Mouse (Mus musculus): ENCODE measurements around the gene Cpm. TPM values are rescaled to one million over a fixed set of nuclear protein-coding genes. Genes with fewer than 3 reads are reported as not detected.

Gene Cpm
- total and polyA plus RNA-seq, 3 experiments: 0.04 to 0.31 (median 0.17) TPM

DNA sequence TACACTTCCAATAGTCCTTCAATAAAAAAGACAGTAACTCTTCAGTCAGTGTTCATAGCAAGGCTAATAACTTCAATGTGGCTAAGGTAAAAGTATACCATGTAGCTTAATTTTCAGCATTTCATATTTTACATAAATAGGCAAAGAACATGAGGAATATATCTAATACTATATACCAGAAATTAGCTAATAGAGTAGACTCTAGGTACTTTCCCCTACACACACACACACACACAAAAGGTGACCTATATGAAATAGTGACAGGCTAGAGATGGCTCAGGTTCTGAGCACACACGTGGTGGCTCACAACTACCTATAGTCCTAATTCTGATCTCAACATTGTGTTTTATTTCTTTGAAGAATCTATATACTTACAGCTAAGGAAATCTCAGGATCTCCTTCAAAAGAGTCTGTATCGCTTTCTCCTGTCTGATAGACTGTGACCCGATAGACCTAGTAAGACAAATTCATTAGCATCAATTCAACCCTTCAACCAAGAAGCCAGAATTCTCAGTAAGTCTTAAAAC lies 61.5 kb downstream of the Cpm start:
- Histone ChIP-seq H3K9me3 (replicated peaks; ENCODE audit: low read length) (no peaks in the 10 kb centered on the region), H3K4me2 (ENCODE audit: insufficient read depth, low read depth, poor library complexity, severe bottlenecking) (no peak overlapping the region), H3K4me1 (ENCODE audit: control insufficient read depth in 1 of 2, insufficient read depth in 2 of 2) (no peaks in the 10 kb centered on the region), H3K79me2 (replicated peaks; ENCODE audit: control insufficient read depth, extremely low read depth, insufficient read depth, poor library complexity, severe bottlenecking) (peaks cover 9% of the 10 kb centered on the region), H3K36me3 (replicated peaks in 1 of 2; ENCODE audit: control insufficient read depth in 1 of 2, insufficient read depth in 1 of 2, low read length in 1 of 2) (peaks cover 52 to 69% of the 10 kb centered on the region in 2 experiments), H3K27me3 (replicated peaks) (no peaks in the 10 kb centered on the region), H3K27ac (ENCODE audit: insufficient read depth, low read depth) (no peak overlapping the region), H3K9ac (ENCODE audit: insufficient read depth, low read depth) (no peak overlapping the region), H3K4me3 (replicated peaks in 1 of 3; ENCODE audit: low read depth in 2 of 3, low read length in 2 of 3, poor library complexity in 1 of 3) (no peak overlapping the region)
- no peak for TF ChIP-seq ZNF384 (IDR thresholded peaks at IDR 0.05; ENCODE audit: low read depth, low read length)
- TF ChIP-seq EP300 (IDR thresholded peaks at IDR 0.05; ENCODE audit: low read length): no peak
- no peak for TF ChIP-seq MEF2A (IDR thresholded peaks at IDR 0.05; ENCODE audit: borderline replicate concordance, low read depth, low read length)
- no peak for TF ChIP-seq MAX (IDR thresholded peaks at IDR 0.05; ENCODE audit: low read length)
- TF ChIP-seq CHD2 (IDR thresholded peaks at IDR 0.05; ENCODE audit: low read length): no peak
- DNase-seq (ENCODE audit: extremely low read depth): no peak
- dilution Hi-C loops (cut with MboI; ENCODE audit: extremely low pct_ligation_motif_present, extremely low pct_unique_long_range_greater_than_20kb, low sequenced_read_pairs): no loop called here
- in situ Hi-C loops (cut with MboI; ENCODE audit: low pct_ligation_motif_present, low pct_unique_long_range_greater_than_20kb, low sequenced_read_pairs): no loop called here

DNA sequence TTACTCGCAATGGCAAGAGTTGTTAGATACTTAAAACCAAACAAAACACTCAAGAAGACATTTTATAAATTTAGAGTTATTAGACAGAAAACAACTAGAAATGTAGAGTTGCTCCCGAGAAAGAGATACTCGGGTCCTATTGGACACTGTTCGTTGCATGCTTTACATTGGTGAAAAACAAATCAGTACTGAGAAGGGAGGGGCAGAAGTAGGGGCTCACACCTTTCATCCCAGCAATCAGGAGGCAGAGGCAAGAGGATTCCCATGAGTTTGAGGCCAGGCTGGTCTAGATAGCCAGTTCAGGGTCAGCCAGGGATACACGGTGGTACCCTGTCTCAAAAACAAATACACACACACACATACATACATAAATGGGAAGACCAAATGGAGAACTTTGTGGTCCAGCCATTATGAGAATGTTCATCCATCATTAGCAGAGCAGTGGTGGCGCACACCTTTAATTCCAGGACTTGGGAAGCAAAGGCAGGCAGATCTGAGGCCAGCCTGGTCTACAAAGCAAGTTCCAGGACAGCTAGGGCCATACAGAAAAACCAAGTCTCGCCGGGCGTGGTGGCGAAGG lies 62.2 kb downstream of the Cpm start:
- in situ Hi-C loops (cut with MboI; ENCODE audit: low pct_ligation_motif_present, low pct_unique_long_range_greater_than_20kb, low sequenced_read_pairs): no loop called here
- no peaks in the 10 kb centered on the region for H3K27me3 ChIP-seq (replicated peaks)
- H3K4me2 ChIP-seq (ENCODE audit: insufficient read depth, low read depth, poor library complexity, severe bottlenecking): no peak overlapping the region
- DNase-seq (ENCODE audit: extremely low read depth): no peak
- no peaks in the 10 kb centered on the region for H3K4me1 ChIP-seq (ENCODE audit: control insufficient read depth in 1 of 2, insufficient read depth in 2 of 2)
- H3K27ac ChIP-seq (ENCODE audit: insufficient read depth, low read depth): no peak overlapping the region
- dilution Hi-C loops (cut with MboI; ENCODE audit: extremely low pct_ligation_motif_present, extremely low pct_unique_long_range_greater_than_20kb, low sequenced_read_pairs): no loop called here
- H3K9ac ChIP-seq (ENCODE audit: insufficient read depth, low read depth): no peak overlapping the region
- TF ChIP-seq KAT2A (IDR thresholded peaks at IDR 0.05; ENCODE audit: insufficient replicate concordance, low read length) (no peak), POLR2A (IDR thresholded peaks at IDR 0.05; ENCODE audit: low read depth, low read length) (peak; percentile 12)
- H3K4me3 ChIP-seq (replicated peaks in 1 of 3; ENCODE audit: low read depth in 2 of 3, low read length in 2 of 3, poor library complexity in 1 of 3): no peak overlapping the region
- no peaks in the 10 kb centered on the region for H3K9me3 ChIP-seq (replicated peaks; ENCODE audit: low read length)
- peaks cover 9% of the 10 kb centered on the region for H3K79me2 ChIP-seq (replicated peaks; ENCODE audit: control insufficient read depth, extremely low read depth, insufficient read depth, poor library complexity, severe bottlenecking)
- H3K36me3 ChIP-seq (replicated peaks in 1 of 2; ENCODE audit: control insufficient read depth in 1 of 2, insufficient read depth in 1 of 2, low read length in 1 of 2): peaks cover 57 to 75% of the 10 kb centered on the region in 2 experiments

DNA sequence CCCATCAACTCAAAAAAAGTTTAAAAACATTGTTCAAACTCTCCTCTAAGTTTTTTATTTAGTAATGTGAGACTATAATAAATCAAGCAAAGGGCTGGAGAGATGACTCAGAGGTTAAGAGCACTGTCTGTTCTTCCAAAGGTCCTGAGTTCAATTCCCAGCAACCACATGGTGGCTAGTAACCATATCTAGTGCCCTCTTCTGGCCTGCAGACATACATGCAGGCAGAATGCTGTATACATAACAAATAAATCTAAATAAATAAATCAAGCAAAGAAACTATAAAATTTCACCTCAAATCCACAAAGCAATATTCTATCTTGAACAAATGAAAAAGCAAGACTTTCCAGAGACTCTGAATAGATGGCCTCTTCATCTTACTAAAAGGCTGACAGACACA lies 62.9 kb downstream of the Cpm start:
- in situ Hi-C loops (cut with MboI; ENCODE audit: low pct_ligation_motif_present, low pct_unique_long_range_greater_than_20kb, low sequenced_read_pairs) (no loop called here), dilution Hi-C loops (cut with MboI; ENCODE audit: extremely low pct_ligation_motif_present, extremely low pct_unique_long_range_greater_than_20kb, low sequenced_read_pairs) (no loop called here)
- H3K9me3 ChIP-seq (replicated peaks; ENCODE audit: low read length): no peaks in the 10 kb centered on the region
- TF ChIP-seq USF2 (conservative IDR thresholded peaks at IDR 0.05; ENCODE audit: low read depth, low read length): no peak
- peak in 1 of 2 experiments; percentile 6; a peak in 1 of 4 replicates for TF ChIP-seq CTCF (conservative IDR thresholded peaks at IDR 0.05 in 1 of 2, IDR thresholded peaks at IDR 0.05 in 1 of 2; ENCODE audit: low read depth in 2 of 2, low read length in 2 of 2)
- no peak for DNase-seq (ENCODE audit: extremely low read depth)
- no peaks in the 10 kb centered on the region for H3K4me1 ChIP-seq (ENCODE audit: control insufficient read depth in 1 of 2, insufficient read depth in 2 of 2)
- H3K4me2 ChIP-seq (ENCODE audit: insufficient read depth, low read depth, poor library complexity, severe bottlenecking): no peak overlapping the region
- H3K36me3 ChIP-seq (replicated peaks in 1 of 2; ENCODE audit: control insufficient read depth in 1 of 2, insufficient read depth in 1 of 2, low read length in 1 of 2): peaks cover 64 to 82% of the 10 kb centered on the region in 2 experiments
- H3K4me3 ChIP-seq (replicated peaks in 1 of 3; ENCODE audit: low read depth in 2 of 3, low read length in 2 of 3, poor library complexity in 1 of 3): no peak overlapping the region
- H3K9ac ChIP-seq (ENCODE audit: insufficient read depth, low read depth): no peak overlapping the region
- H3K79me2 ChIP-seq (replicated peaks; ENCODE audit: control insufficient read depth, extremely low read depth, insufficient read depth, poor library complexity, severe bottlenecking): peaks cover 11% of the 10 kb centered on the region
- H3K27me3 ChIP-seq (replicated peaks): no peaks in the 10 kb centered on the region
- H3K27ac ChIP-seq (ENCODE audit: insufficient read depth, low read depth): no peak overlapping the region
